Mouse (Mus musculus): Measurements from ENCODE around the gene Il18bp. TPM values are rescaled to one million over a fixed set of nuclear protein-coding genes. Genes with fewer than 3 reads are reported as not detected.
"Not testable (repeated sequence)": the region's sequence is repeated elsewhere in the genome, so short reads cannot be mapped to it uniquely, and the experiment has no call there.

The Il18bp gene
- polyA plus RNA-seq, 1 experiment from 2014 or later, result 5.2 TPM

- Histone ChIP-seq H3K36me3 (ENCODE audit: control insufficient read depth, insufficient read depth) (peaks cover 61% of the 10 kb centered on the region), H3K9me3 (ENCODE audit: control insufficient read depth) (no peaks in the 10 kb centered on the region), H3K27me3 (replicated peaks; ENCODE audit: control insufficient read depth, insufficient read depth, low read length) (no peaks in the 10 kb centered on the region), H3K4me3 (ENCODE audit: low read depth, low read length) (no peak overlapping the region), H3K4me1 (replicated peaks; ENCODE audit: control insufficient read depth, insufficient read depth, low read length) (no peaks in the 10 kb centered on the region), H3K27ac (ENCODE audit: low read depth, low read length) (no peak overlapping the region), H3K4me2 (replicated peaks; ENCODE audit: low read depth) (no peak overlapping the region), H3K9ac (ENCODE audit: low read depth, low read length) (no peak overlapping the region)
- no peak for ATAC-seq
- WGBS, result 84% methylated on average over 2 of the region's 2 CpGs
- TF ChIP-seq CTCF (IDR thresholded peaks at IDR 0.05; ENCODE audit: low read depth), result no peak
These were observed 7.0 kb upstream of the Il18bp start for GRCm38 (mm10) chr7:102025187-102026119.

GRCm38 (mm10) chr7:102023821-102024220, 5.3 kb upstream of the Il18bp start:
- 95% methylated on average over 9 of the region's 9 CpGs for WGBS
- Histone ChIP-seq H3K4me2 (replicated peaks; ENCODE audit: low read depth) (no peak overlapping the region), H3K27me3 (replicated peaks; ENCODE audit: control insufficient read depth, insufficient read depth, low read length) (no peaks in the 10 kb centered on the region), H3K9ac (ENCODE audit: low read depth, low read length) (no peak overlapping the region), H3K4me3 (ENCODE audit: low read depth, low read length) (no peak overlapping the region), H3K36me3 (ENCODE audit: control insufficient read depth, insufficient read depth) (peaks cover 69% of the 10 kb centered on the region), H3K4me1 (replicated peaks; ENCODE audit: control insufficient read depth, insufficient read depth, low read length) (no peaks in the 10 kb centered on the region), H3K27ac (ENCODE audit: low read depth, low read length) (no peak overlapping the region; the same call in 1 of the 2 replicates), H3K9me3 (ENCODE audit: control insufficient read depth) (no peaks in the 10 kb centered on the region)
- no peak for TF ChIP-seq CTCF (IDR thresholded peaks at IDR 0.05; ENCODE audit: low read depth)
- no peak for ATAC-seq

- H3K27me3 ChIP-seq (replicated peaks; ENCODE audit: control insufficient read depth, insufficient read depth, low read length); H3K27ac ChIP-seq (ENCODE audit: low read depth, low read length); H3K4me2 ChIP-seq (replicated peaks; ENCODE audit: low read depth); H3K9me3 ChIP-seq (ENCODE audit: control insufficient read depth); ATAC-seq; H3K4me3 ChIP-seq (ENCODE audit: low read depth, low read length); H3K4me1 ChIP-seq (replicated peaks; ENCODE audit: control insufficient read depth, insufficient read depth, low read length); H3K9ac ChIP-seq (ENCODE audit: low read depth, low read length): not testable (repeated sequence)
- 94% methylated on average over 2 of the region's 2 CpGs for WGBS
- H3K36me3 ChIP-seq (ENCODE audit: control insufficient read depth, insufficient read depth), result peaks cover 63% of the 10 kb centered on the region
These were observed 2.4 kb upstream of the Il18bp start for GRCm38 (mm10) chr7:102020934-102021333.

GRCm38 (mm10) chr7:102019362-102019761, 872 bp upstream of the Il18bp start:
- H3K9me3 ChIP-seq (ENCODE audit: control insufficient read depth), result no peaks in the 10 kb centered on the region
- H3K9ac ChIP-seq (ENCODE audit: low read depth, low read length), result no peak overlapping the region
- no peaks in the 10 kb centered on the region for H3K27me3 ChIP-seq (replicated peaks; ENCODE audit: control insufficient read depth, insufficient read depth, low read length)
- H3K27ac ChIP-seq (ENCODE audit: low read depth, low read length), result no peak overlapping the region
- TF ChIP-seq CTCF (IDR thresholded peaks at IDR 0.05; ENCODE audit: low read depth), result no peak
- H3K4me3 ChIP-seq (ENCODE audit: low read depth, low read length), result no peak overlapping the region
- no peak overlapping the region for H3K4me2 ChIP-seq (replicated peaks; ENCODE audit: low read depth)
- ATAC-seq, result no peak
- WGBS, result 61% methylated on average over 3 of the region's 3 CpGs
- H3K4me1 ChIP-seq (replicated peaks; ENCODE audit: control insufficient read depth, insufficient read depth, low read length), result no peaks in the 10 kb centered on the region
- H3K36me3 ChIP-seq (ENCODE audit: control insufficient read depth, insufficient read depth), result peaks cover 66% of the 10 kb centered on the region

GRCm38 (mm10) chr7:102018034-102018433, 456 bp downstream of the Il18bp start:
- no peak overlapping the region for H3K4me2 ChIP-seq (replicated peaks; ENCODE audit: low read depth)
- no peak for ATAC-seq
- no peak overlapping the region for H3K27ac ChIP-seq (ENCODE audit: low read depth, low read length)
- no peaks in the 10 kb centered on the region for H3K27me3 ChIP-seq (replicated peaks; ENCODE audit: control insufficient read depth, insufficient read depth, low read length)
- H3K4me1 ChIP-seq (replicated peaks; ENCODE audit: control insufficient read depth, insufficient read depth, low read length), result no peaks in the 10 kb centered on the region
- H3K4me3 ChIP-seq (ENCODE audit: low read depth, low read length), result no peak overlapping the region
- H3K36me3 ChIP-seq (ENCODE audit: control insufficient read depth, insufficient read depth), result peaks cover 69% of the 10 kb centered on the region
- no peak for TF ChIP-seq CTCF (IDR thresholded peaks at IDR 0.05; ENCODE audit: low read depth)
- no peaks in the 10 kb centered on the region for H3K9me3 ChIP-seq (ENCODE audit: control insufficient read depth)
- H3K9ac ChIP-seq (ENCODE audit: low read depth, low read length), result no peak overlapping the region
- 79% methylated on average over 7 of the region's 7 CpGs for WGBS

- ATAC-seq, result 0 out of 2 replicates have a peak, but pooled peaks have one; percentile 17
- no peak for TF ChIP-seq CTCF (IDR thresholded peaks at IDR 0.05; ENCODE audit: low read depth)
These were observed 1.0 kb downstream of the Il18bp start for GRCm38 (mm10) chr7:102017452-102017851.

More at GRCm38 (mm10) chr7:102017452-102017851, 1.0 kb downstream of the Il18bp start:
- 38% methylated on average over 5 of the region's 5 CpGs for WGBS
- Histone ChIP-seq H3K9ac (ENCODE audit: low read depth, low read length) (no peak overlapping the region), H3K4me2 (replicated peaks; ENCODE audit: low read depth) (peak overlapping the region; percentile 39), H3K4me3 (ENCODE audit: low read depth, low read length) (no peak overlapping the region), H3K9me3 (ENCODE audit: control insufficient read depth) (no peaks in the 10 kb centered on the region), H3K27ac (ENCODE audit: low read depth, low read length) (no peak overlapping the region), H3K27me3 (replicated peaks; ENCODE audit: control insufficient read depth, insufficient read depth, low read length) (no peaks in the 10 kb centered on the region), H3K36me3 (ENCODE audit: control insufficient read depth, insufficient read depth) (peaks cover 69% of the 10 kb centered on the region), H3K4me1 (replicated peaks; ENCODE audit: control insufficient read depth, insufficient read depth, low read length) (no peaks in the 10 kb centered on the region)
